Mouse (Mus musculus) C3H10T1/2 (cell line): ENCODE data around the gene Sprr3. TPM values are rescaled to one million over a fixed set of nuclear protein-coding genes. Genes with fewer than 3 reads are reported as not detected.

Source experiments
- polyA plus RNA-seq, 2 experiments: library from polyadenylated mRNA; unstranded; fragments of >200 nt; fragmentation: generic; extraction: Trizol; gene quantifications; one replicate each; pipeline ENCODE4 v1.2.1; 2012; ENCODE audit warnings: missing spikeins in 2 of 2

Sprr3 gene
- polyA plus RNA-seq: not detected

GRCm38 (mm10) chr3:92458620-92459019 lies at the start of gene Sprr3:
Gene Sprr3, minus strand, starts transcription at chr3:92458720.

GRCm38 (mm10) chr3:92500393-92500792 lies 41.9 kb upstream of the Sprr3 start, which contains the start of gene Sprr4:
Gene Sprr4, minus strand, starts transcription at chr3:92500493.

GRCm38 (mm10) chr3:92485863-92486262 lies 27.3 kb upstream of the Sprr3 start, which contains the start of gene Sprr1a:
Gene Sprr1a, minus strand, starts transcription at chr3:92485895.

GRCm38 (mm10) chr3:92438689-92439088 lies 19.8 kb downstream of the Sprr3 start, which contains the start of gene Sprr1b:
Gene Sprr1b, minus strand, starts transcription at chr3:92438789.

GRCm38 (mm10) chr3:92432282-92432681 lies 26.2 kb downstream of the Sprr3 start, which contains the start of gene Sprr2k:
Gene Sprr2k, plus strand, starts transcription at chr3:92432582.

GRCm38 (mm10) chr3:92429323-92429722 lies 29.2 kb downstream of the Sprr3 start, which contains the start of gene Gm9774:
Gene Gm9774, minus strand, starts transcription at chr3:92429423.

GRCm38 (mm10) chr3:92417782-92418181 lies 40.7 kb downstream of the Sprr3 start, which contains the start of gene Sprr2j-ps:
Gene Sprr2j-ps, plus strand, starts transcription at chr3:92418082.

GRCm38 (mm10) chr3:92407691-92408090 lies 50.8 kb downstream of the Sprr3 start, which contains the start of gene Sprr2i:
Gene Sprr2i, plus strand, starts transcription at chr3:92407991.

Other genes starting within 250 kb of the Sprr3 start
- gene Sprr2a1, start 242.9 kb downstream of the Sprr3 start, polyA plus RNA-seq: not detected
- gene Sprr2a2, start 242.8 kb downstream of the Sprr3 start, polyA plus RNA-seq: under 1 TPM; 0.09 to 0.75 TPM
- under 1 TPM in 1 of 2 experiments, not detected in 1; 0.06 TPM for gene Sprr2a3, start 173.3 kb downstream of the Sprr3 start, polyA plus RNA-seq
- not detected for gene Sprr2b, start 142.1 kb downstream of the Sprr3 start, polyA plus RNA-seq
- gene Sprr2d, start 119.6 kb downstream of the Sprr3 start, polyA plus RNA-seq: not detected
- under 1 TPM in 1 of 2 experiments, not detected in 1; 0.05 TPM for gene Sprr2e, start 106.6 kb downstream of the Sprr3 start, polyA plus RNA-seq
- gene Sprr2f, start 93.5 kb downstream of the Sprr3 start, polyA plus RNA-seq: not detected
- gene Sprr2h, start 73.0 kb downstream of the Sprr3 start, polyA plus RNA-seq: under 1 TPM in 1 of 2 experiments, not detected in 1; 0.04 TPM
- not detected for gene Sprr2i, start 50.7 kb downstream of the Sprr3 start, polyA plus RNA-seq
- under 1 TPM in 1 of 2 experiments, not detected in 1; 0.15 TPM for gene Sprr2j-ps, start 40.6 kb downstream of the Sprr3 start, polyA plus RNA-seq
- gene Gm9774, start 29.3 kb downstream of the Sprr3 start, polyA plus RNA-seq: 10 to 100 TPM in 1 of 2 experiments, 1 to 10 TPM in 1; 6.3 to 13.3 TPM
- gene Sprr2k, start 26.1 kb downstream of the Sprr3 start, polyA plus RNA-seq: 1 to 10 TPM in 1 of 2 experiments, under 1 TPM in 1; 0.38 to 2.1 TPM
- not detected for gene Sprr1b, start 19.9 kb downstream of the Sprr3 start, polyA plus RNA-seq
- gene Sprr1a, start 27.2 kb upstream of the Sprr3 start, polyA plus RNA-seq: 10 to 100 TPM in 1 of 2 experiments, 1 to 10 TPM in 1; 4.8 to 21.7 TPM
- not detected for gene Sprr4, start 41.8 kb upstream of the Sprr3 start, polyA plus RNA-seq
- not detected for gene 2310046K23Rik, start 75.8 kb upstream of the Sprr3 start, polyA plus RNA-seq
- under 1 TPM; 0.01 to 0.02 TPM for gene Ivl, start 115.0 kb upstream of the Sprr3 start, polyA plus RNA-seq
- not detected for gene Smcp, start 130.3 kb upstream of the Sprr3 start, polyA plus RNA-seq
- gene 2210017I01Rik, start 148.8 kb upstream of the Sprr3 start, polyA plus RNA-seq: not detected
- not detected for gene Lce6a, start 162.9 kb upstream of the Sprr3 start, polyA plus RNA-seq
- not detected for gene Lce1a1, start 189.6 kb upstream of the Sprr3 start, polyA plus RNA-seq
- not detected for gene Lce1b, start 198.2 kb upstream of the Sprr3 start, polyA plus RNA-seq
- not detected for gene Lce1a2, start 211.6 kb upstream of the Sprr3 start, polyA plus RNA-seq
- not detected for gene Lce1c, start 220.5 kb upstream of the Sprr3 start, polyA plus RNA-seq
- gene Lce1d, start 228.5 kb upstream of the Sprr3 start, polyA plus RNA-seq: not detected